Mouse (Mus musculus): Measurements from ENCODE around the gene Tnpo1.

DNA sequence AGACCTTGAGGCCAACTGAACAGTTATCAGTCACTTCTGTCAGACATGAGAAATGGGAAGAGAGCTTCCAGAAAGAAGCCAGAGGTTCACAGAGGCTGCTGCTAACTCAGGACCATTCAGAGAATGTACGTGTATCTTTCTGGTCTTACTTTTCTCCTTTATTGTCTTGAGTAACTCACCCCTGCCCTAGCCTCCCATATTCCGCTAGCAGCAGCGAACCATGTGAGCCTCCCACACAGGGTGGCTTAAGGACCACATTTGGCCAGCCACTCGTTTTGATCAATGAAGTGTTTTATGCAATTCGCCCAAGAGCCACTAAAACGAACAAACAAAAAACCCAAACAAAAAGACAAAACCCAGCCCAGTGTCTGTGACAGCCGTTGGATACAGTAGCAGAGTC lies 25.8 kb upstream of the Tnpo1 start:
- TF ChIP-seq CTCF (IDR thresholded peaks at IDR 0.05; ENCODE audit: low read depth) (no peak), EP300 (optimal IDR thresholded peaks at IDR 0.05) (no peak)

All from stomach, postnatal 0 days (tissue).